Mouse (Mus musculus): ENCODE results near the gene Tmem178. TPM values are rescaled to one million over a fixed set of nuclear protein-coding genes. Genes with fewer than 3 reads are reported as not detected.
A peak's percentile ranks its signal among the peaks of the same experiment; 100 is the strongest.
"Not testable (repeated sequence)": the region's sequence is repeated elsewhere in the genome, so short reads cannot be mapped to it uniquely, and the experiment has no call there.

Gene Tmem178
- total RNA-seq, 2 experiments from 2014 or later = 7.6 to 10.0 TPM

DNA sequence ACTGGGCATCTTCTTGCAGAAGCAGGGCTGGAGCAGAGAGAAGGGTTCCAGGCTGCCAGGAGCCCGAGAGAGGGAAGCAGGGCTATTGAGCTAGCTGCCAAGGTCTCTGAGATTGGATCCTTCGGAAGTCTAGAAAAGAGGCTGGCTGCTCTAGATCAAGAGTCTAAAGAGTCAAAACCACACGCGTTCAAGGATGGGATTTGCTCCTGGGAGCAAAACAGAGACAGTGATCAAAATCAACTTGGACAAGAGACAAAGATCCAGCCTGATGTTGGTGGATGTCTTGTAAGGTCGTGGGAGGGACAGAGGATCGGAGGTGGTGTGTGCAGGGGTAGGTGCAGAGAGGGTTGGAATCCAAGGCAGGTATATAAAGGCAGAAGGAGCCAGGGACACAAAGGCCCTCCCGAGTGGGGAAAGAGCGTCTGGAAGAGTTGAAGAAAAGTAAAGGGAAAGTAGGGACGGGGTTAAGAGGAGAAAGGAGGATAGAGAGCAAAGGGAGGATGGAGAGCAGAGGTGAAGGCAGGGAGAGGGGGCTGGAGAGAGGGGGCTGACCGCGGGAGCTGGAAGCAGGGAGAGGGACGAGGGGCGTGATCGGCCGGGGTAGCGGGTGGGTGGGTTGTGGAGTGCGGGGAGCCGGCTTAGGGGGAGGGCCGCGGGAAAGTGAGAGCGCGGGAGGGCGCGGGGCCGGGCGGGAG is 450 bp upstream of the Tmem178 start:
- DNase-seq (ENCODE audit: low spot score in 2 of 2) = no peak

DNA sequence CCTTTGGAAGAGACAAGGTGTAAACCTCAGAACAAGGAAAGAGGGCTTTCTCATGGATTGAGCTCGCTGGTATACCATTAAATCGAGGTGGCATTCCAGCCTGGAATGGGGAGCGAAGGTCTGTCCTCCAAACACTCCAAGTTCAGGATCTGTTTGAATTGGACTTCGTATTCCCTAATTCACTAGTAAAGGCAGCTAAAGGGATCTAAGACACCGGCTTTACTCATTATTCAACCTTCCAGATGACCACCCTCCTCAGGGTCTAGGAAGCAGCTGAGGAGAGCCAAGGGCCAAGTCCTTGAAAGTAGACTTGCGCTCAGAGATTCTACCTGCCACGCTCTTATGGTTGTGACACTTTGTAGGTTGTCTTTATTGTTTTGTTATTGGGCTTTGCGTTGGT is 1.1 kb downstream of the Tmem178 start:
- DNase-seq (ENCODE audit: low spot score in 2 of 2) = not testable (repeated sequence)

DNA sequence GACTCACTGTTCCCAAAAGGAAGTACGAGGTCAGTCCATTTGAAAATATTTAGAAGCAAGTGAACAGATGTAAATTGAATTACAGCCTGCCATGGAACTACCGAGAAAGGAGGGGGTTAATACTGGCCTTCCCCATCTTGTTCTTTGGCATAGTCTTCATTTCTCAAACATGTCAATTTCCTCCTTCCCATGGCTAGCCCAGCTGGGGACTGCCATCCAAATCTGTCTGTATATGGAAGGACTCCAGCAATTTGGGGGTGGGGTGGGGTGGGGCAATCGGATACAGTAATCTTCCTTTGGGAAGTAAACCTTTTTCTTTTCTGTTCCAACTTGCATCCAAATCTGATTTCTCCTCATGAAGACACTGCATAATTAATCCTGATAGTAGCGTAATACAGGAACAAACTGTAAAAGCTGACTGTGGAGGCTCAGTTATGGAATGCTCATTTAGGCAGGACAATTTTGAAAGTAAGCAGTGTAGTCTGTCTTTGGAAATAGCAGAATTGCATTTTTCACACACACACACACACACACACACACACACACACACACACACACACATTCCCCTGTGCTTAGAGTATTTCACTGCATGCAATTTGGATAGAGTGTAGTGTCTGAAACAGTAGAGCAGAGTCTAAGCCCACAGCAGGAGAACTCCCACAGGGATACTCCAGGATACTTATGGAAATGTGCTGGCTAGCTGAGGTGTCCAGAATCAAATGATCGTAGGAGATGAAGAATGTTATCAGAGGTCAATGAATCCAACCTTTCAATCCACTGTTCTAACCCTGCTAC is 1.9 kb downstream of the Tmem178 start:
- DNase-seq (ENCODE audit: low spot score in 2 of 2) = no peak

DNA sequence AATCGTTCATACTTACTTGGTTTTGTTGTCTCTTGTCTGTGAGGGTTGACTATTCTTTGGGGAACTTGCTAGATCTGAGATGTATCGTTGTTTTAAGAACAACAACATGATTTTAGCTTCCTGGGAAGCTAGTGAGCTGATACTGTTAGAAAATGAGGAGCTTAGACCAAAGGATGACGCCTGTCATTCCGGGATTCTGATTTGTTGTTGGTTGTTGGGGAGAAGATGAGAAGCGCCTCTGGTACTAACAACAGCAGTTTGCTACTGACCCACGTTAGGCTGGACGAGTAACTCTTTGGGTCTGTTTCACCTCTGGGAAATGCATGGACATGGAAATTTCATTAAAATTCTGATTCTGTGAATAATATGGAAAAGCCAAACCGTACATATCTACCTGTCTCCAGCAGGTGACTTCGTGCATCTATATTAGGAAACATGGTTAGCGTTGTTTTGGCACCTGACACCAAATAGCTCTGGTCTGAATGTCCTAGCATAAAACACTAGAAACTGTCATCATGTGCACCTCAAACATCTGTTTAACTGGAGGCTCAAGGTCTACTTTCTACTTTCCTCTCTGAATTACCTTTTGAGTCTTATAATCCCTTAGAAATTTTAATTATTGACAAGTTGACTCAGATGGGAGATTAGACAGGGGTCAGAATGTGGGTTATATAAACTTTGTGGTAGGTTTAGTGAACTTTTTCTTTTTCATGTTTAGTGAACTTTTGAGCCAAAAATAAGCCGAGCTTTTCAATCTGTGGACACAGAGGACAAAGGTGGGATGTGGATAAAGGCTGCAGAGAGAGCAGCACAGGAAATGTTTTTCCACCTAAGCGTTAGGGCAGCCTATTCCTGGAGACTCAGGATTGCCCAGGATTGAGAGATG is 2.9 kb downstream of the Tmem178 start:
- DNase-seq (ENCODE audit: low spot score in 2 of 2) = no peak

DNA sequence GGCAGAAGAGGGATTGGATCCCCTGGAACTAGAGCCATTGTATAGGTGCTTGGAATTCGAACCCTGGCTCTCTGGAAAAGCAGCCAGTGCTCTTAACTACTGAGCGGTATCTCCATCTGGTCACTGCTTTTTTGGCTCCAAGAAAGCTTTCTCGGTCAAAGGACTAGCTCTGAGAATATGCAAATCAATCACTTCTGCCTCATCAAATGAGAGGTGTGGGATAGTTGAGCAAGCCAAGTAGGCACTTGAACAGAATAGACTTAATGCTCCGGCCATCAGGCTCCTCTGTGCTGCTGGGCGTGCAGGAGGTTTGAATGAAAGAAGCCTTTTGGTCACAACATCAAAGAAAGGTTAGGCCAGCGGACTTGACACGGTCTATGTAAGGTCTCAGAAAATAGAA is 5.0 kb downstream of the Tmem178 start:
- DNase-seq (ENCODE audit: low spot score in 2 of 2) = no peak

DNA sequence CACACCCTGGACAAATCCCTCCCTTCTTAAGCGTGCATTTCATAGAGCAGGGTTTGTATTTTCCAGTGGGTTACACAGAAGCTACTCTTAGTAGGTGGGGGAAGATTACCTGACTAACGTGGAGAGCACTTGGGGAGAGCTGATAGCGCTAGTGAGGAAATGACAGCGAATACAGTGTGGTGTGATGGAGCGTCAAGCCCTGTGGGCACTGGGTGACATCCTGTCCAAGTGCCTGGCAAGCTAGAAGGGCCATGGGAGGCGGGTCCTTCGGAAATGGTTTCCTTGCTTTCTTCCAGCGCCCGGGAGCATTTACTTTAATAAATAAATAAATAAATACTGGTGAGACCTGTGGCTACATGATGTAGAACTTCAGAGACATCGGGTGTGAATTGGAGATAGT is 5.5 kb downstream of the Tmem178 start:
- DNase-seq (ENCODE audit: low spot score in 2 of 2) = no peak

DNA sequence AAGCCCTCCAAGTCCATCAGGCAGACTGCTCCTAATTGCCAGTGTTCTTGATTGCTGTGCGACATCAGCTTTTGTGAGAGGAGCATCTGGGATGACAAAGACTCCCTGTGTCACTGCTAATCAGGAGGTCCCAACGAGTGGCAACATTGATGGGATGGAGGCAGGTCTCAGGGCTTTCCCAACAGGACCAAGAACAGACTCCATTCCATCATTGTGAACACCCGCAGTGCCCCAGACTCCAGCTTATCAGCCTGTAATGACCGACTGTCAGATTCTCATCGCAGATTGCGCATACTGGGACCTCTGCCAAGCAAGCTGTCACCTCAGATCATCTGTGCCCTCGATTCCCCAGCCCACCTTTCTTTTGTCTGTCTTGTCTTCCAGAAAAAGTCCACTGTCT is 7.9 kb downstream of the Tmem178 start:
- no peak for DNase-seq (ENCODE audit: low spot score in 2 of 2)

DNA sequence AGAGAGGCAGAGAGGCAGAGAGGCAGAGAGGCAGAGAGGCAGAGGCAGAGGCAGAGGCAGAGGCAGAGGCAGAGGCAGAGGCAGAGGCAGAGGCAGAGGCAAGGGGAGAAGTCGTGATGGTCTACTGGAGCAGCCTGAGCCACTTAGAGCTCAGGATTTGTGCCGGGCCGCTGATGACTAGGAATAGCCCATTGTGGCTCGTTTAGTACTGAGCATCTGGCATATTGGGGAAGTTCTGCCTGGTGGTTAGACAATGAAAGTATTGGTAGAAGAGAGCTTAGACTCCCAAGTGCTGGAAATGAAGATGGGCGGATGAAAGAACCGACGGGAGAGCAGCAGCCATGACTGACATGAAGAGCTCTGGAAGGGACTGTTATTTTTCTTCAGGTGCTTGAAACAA is 11.0 kb downstream of the Tmem178 start:
- DNase-seq (ENCODE audit: low spot score in 2 of 2) = no peak

DNA sequence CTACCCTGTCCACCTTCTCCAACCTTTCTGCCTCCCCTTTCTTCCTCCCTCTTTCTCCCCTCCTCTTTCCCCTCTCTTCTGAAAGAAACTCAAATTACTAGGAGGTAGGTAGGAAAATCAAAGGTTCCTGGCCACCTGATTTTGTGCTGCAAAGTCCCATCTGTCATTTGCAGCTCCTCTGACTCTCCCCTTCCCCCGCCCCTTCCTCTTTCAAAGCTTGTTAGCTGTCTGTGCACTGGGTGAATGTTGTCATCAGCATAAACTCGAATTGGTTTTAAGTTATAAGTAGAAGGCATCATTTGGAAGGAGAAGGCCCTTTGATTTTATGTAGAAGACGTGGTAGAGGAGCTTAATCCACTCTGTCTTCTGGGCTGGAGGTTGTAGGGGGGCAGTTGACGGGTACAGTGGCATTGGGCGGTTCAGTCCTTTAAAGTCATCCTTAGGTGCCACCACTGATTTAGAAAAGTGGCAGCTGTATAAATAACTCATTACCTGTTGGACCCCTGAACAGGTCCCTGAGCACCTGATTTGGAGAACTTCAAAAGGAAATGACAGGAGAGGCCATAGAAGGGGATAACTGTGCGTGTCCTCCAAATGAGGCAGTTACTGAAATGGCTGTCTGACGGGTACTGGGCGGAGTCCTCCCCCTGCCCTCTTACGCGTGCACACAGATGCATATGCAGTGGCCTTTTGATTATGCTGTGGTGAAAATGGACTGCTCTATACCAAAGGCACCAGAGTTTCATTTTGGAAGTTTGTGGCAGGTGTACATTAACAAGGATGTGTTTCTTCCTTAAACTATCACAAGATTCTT is 11.8 kb downstream of the Tmem178 start:
- no peak for DNase-seq (ENCODE audit: low spot score in 2 of 2)

DNA sequence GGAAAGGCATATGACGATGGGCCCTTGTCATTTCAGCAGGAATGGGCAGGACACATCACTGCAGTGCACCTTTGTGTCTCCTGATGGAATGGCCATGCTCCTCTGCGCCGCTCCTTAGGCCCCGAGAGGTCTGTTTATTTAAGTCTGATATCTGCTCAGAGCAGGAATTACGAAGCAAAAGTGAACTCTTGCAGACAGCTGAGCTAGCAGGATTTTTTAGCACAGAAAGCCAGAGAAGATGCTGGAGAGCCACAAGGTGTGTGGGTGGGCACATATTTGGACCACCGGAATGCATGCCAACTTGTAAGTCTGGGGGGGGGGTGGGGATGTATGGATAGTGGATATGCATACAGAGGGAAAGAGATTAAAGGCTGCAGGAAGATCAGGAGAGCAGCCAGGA is 13.9 kb downstream of the Tmem178 start:
- no peak for DNase-seq (ENCODE audit: low spot score in 2 of 2)

DNA sequence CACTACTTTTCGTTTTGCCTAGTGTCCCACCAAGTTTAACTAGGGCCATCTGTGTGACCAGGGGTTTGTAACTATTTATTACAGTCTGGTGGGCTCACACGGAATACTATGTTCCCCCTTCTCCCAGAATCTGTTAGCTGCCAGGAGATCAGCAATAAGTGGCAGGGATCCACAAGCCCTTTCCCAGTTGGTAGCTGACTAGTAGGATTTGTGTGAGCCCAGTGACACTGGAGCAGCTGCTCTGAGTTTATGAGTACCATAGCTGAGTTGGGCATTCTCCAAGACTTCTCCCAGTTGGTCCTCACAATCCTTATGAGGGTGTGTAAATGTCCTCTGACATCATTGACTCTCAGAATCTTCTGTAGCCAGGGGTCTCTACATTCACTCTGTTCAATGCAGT is 15.4 kb downstream of the Tmem178 start:
- no peak for DNase-seq (ENCODE audit: low spot score in 2 of 2)

DNA sequence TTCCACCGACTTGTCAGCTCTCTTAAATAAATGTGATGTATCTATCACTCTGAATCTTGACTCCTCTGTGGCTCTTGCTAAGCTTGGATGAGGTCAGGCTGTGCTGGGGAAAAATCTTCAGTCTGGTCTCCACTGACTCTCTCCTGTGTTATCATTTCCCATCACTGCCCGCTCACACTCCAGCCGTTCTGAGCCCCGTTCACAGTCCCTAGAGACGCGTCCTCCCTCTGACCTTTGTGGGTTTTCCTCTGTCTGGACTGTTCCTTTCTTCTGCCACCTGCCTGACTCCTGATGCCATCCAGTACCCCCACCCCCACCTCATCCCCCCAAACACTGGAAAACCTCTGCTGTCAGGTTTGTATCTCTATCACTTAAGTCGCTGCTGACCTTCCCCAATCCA is 23.0 kb downstream of the Tmem178 start:
- DNase-seq (ENCODE audit: low spot score in 2 of 2) = no peak

DNA sequence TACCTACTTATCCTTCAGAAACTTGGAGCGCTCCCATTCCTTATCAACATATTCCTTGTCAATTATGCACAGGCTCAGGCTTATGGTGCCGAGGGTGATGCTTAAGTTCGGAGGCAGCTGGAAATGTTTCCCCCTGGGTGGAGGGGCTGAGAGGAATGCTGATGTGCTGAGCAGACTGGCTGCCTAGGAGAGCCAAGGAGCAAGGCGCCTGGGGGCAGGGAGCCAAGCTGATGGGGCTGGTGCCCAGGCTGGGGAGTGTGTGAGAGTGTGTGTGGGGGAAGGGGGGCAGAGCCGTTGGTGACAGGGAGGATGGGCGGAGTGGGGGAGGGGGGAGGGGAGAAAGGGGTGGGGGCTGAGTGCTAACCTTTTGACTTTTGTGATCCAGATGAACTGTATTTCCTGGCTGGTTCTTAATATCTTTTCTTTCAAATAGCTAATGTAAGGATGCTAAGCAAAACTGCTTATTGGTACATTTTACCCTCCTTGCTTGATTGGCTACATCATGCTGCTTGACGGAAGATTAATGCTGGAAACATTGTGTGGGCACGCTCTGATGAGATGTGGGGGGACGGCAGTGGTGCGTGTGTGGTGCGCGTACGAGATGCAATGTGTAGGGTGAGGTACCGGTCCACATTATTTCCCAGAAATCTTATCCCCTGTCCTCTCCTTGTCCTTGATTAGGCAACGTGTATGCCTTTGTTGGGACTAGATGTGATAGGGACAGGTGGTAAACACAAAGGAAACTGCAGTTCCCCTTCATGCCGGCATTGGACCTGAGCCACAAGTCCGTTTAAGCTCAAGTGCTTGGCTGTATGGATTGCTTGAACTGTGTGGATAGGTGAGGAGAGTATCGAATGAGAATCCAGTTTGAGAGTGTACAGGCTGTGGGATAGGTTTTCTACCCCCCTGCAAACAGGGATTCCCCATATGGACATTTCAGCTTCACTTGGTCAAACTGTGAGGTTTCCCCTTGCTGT is 25.5 kb downstream of the Tmem178 start:
- DNase-seq (ENCODE audit: low spot score in 2 of 2) = no peak

DNA sequence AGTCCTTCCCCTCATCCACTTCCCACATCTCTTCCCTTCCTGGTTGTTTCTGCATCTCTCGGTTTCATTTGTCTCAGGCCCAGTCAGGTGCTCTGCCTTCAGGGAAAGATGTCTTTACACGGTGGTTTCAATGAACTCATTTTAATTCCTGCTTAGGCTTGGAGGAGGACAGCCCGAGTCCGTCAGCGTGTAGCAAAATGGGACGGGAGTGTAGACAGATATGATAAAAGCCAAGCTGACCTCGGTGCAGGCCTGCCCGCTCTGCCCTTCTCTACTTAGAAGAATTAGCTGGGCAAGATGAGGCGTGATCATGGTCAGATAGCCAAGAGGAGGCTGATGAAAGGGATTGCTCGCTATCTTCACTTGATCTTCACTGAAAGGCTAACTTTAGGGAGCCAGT is 26.3 kb downstream of the Tmem178 start:
- DNase-seq (ENCODE audit: low spot score in 2 of 2) = no peak

DNA sequence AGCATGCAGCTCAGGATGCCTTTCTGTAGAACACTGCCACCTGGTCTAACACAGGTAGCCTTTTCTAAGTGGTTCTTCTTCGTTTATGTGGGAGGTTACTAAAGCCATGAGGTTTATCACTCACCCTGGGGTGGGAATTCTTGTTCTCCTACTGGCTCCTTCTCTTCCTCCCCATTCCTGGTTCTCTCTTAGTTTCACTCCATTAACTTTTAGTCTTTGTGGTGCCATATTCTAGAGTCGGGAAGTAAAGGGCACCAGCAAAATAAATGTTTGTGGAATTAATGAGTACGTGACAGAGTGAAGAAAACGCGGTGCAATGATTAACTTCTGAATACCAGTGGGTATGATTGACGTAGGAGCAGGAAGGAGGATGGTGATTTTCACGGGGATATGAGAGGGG is 28.5 kb downstream of the Tmem178 start:
- DNase-seq (ENCODE audit: low spot score in 2 of 2) = no peak

DNA sequence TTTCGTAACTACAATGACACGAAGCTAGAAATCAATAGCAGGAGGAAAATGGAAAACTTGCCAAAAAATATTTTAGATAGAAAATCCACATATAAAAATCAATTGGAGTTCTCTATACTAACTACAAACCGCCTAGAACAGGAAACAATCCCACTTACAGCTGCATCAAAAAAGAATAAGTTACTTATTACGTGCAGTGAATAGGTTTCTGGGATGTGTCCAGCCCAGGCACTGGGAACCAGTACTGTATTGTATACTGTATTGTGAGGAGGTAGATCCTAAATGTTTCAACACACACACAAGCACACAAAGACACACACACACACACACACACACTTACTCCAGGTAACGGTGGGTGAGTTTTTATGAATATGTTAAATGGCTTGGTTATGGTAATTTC is 32.8 kb downstream of the Tmem178 start:
- no peak for DNase-seq (ENCODE audit: low spot score in 2 of 2)

DNA sequence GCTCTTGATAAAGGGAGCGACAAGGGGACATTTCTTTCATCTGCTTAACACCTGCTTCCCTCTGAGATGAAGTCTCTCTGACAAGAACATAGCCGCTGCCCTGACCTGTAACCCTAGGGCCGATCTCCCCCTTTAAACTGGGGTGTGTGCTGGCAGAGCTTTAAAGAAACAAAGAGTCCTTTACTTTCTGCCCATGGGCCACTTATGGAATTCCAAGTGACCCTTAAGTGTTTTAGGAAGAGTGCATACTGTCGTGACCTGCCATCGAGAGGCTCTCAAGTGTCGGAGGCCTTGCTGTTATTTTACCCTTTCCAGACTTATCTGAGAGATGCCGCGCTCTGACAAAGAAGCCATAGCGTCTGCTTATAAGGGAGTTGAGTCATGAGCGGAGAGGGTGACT is 35.7 kb downstream of the Tmem178 start:
- no peak for DNase-seq (ENCODE audit: low spot score in 2 of 2)

DNA sequence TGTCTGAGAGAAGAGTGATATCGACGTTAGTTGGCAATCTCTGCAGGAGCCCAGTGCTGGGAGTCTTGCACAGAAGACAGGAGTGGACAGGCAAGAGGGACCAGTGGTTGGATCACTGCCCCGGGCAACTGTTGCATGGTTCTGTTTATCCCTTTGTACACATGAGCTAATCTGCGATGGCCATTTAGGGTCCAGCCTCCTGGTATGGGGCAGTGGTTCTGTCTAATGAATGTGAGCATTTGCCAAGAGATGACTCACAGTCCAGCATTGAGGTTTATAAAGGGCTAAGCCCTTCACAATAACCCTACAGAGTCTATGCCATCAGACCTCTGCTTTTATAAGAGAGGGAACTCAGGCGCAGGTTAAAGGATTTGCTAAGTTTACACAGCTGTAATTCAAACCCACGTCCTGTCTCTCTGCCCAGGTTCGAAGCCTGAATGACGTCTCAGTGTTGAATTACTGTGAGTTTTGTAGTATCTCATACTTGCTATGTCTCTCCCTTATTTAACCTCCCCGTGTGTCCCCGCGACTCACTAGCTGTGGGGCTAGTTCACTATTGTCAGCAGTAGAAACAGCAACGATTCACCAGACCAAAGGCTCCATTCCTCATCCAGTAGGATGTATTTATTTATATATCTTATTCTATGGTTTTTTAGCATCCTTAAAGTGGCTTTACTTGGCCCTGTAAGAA is 37.4 kb downstream of the Tmem178 start:
- no peak for DNase-seq (ENCODE audit: low spot score in 2 of 2)

DNA sequence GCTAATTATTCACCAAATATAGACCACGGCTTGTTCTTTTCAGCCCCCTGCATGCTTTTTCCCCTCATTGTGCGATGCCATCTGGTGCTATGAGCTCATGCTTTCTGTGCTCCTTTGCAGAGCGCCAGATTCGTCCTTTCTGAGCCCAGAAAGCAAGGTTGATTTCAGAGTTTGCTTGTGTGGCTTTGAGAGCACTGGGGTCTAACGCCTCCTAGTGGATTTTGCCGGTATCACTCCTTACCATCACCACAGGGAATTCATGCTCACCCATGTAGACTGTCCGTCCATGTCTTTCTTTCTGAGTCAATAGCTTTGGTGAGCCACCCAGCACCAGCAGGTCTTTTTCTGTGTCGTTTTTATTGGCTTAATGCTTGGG is 38.0 kb downstream of the Tmem178 start:
- peak; percentile 17 to 55 for DNase-seq (ENCODE audit: low spot score in 2 of 2)
